Mouse (Mus musculus) T-helper 1 cell (primary cell): ENCODE measurements at regions not wholly inside any gene's neighbourhood (a gene's known extent, or its start where the extent isn't known, plus 50 kb on each side); places are given as distances from the start of the nearest gene placed in this dataset.
"Not testable (repeated sequence)": the region's sequence is repeated elsewhere in the genome, so short reads cannot be mapped to it uniquely, and the experiment has no call there.

Source experiments
- in situ Hi-C: fragments of 300-600 bp; cut with MboI, MseI; formaldehyde crosslinking; loops from one replicate; pipeline ENCODE4 v1.15.1; 2025; ENCODE audit warnings: high pct_unique_total_duplicates

DNA sequence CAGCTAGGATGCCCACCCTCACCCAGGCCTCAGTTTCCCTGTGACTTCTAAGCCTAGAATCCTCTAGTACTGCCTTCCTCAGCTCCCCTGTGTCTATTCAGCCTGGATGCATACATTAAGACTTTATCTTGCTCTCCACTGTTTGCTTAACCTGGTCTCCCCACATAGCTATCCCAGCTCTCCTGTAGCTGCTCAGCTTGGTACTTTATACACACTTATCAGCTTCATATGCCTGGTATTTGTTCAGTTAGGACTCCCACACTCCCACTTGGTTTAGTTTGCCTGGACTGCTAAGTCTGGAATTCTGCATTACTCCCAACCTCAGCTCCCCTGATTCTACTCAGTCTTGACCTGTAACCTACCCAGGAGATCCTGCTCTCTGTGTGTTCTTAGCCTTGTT is 147.7 kb downstream of the Tmem121 start:
- in situ Hi-C loops = no loop called here

DNA sequence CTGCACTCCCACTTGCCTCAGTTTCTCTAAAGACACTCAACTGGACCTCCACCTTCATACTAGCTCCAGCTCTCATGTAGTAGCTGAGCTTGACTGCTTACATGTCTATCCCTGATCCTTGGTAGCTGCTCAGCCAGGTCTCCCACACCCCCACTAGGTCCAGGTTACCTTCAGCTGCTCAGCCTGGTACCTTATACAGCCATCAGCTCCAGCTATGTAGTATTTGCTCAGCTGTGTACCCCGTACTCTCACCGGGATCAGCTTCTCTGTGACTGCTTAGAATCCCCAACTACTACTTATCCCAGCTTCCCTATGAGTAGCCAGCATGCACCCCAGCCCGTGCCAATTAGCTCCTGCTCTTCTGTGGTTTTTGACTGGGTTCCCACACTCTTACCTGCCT is 148.1 kb downstream of the Tmem121 start:
- in situ Hi-C loops = not testable (repeated sequence)

DNA sequence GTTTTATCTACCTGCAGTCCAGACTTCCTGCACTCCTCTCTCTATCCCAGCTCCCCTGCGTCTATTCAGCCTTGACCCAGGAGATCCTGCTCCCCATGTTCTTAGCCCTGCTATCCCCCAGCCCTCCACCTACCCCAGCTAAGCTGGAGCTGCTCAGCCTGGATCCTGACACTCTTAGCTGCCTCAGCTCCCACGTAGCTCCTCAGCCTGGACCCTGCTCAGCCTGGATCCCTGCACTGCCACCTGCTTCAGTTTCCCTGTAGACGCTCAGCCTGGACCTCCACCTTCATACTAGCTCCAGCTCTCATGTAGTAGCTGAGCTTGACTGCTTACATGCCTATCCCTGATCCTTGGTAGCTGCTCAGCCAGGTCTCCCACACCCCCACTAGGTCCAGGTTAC is 151.5 kb downstream of the Tmem121 start:
- in situ Hi-C loops = no loop called here

DNA sequence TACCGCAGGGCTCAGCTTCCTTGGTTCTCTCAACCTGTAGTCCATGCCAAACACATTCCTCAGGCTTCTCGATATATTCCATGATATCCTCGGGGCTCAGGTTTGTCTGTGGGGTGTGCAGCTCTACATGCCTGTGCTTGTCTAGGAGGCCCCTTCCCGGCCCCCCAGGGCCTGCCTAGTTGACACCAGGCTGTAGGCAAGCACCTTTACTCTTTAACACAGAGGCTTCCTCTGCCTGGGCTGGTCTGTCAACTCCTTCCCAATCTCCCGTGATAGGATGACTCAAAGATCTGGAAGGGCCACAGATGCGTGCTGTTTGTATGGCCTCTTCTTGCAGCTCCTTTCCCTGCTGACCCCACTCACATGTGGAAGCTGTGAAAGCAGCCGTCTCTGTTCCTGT is 150.4 kb upstream of the Adam6b start:
- in situ Hi-C loops = no loop called here

DNA sequence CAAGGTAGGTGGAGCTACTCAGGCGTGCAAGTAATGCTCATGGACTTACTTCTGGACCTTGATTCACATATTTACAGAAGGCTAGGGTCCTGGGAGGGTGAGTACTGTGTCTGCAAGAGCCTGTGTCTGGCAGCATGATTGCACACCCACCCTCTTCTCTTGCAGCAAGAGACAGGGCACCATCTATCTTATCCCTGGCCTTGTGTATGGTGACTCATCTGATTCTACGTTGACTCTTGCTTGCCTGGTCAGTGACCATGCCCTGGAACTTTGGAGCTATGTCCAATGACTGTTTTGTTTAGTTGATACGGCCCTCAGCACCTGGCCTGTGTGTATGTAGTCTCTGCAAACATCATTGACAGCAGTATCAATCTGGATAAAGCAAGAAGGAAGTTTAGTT is 148.3 kb upstream of the Adam6b start:
- in situ Hi-C loops = no loop called here

DNA sequence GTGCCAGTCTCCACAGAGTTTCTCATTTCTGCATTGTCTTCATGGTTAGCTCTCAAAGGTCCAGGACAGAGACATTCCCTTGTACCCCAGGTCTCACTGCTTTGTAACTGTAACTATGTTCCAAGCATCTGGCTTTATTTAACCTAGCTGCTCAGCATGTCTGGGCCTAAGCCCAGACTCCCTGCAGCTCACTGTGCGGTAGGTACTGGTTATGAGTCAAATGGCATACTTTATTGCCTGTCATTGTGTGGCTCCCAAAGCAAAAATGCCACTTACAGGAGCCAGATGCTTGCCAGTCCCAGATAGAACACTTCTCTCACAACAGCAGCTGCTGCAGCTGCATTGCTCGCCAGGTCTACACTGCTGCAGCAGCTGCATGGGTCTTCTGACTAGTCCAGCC is 134.2 kb upstream of the Adam6b start:
- in situ Hi-C loops = no loop called here

DNA sequence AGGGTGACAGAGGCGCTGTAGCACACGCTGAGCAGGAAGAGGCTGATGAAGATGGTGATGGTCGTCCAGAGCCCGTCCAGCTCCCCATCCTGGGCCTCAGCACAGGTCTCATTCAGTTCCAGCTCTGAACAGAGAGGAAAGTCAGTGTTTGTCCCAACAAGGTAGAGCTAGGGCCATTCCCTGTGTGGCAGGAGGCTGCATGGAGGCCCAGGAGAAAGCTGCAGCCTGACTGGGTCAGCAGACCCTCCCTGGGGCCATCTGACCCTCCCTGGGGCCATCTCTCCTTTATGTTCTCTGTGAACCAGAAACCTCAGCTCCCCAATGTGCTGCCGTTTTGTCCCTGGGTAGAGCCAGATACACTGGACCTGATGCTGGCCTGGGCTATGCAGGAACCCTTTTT is 131.2 kb upstream of the Adam6b start:
- in situ Hi-C loops = no loop called here

DNA sequence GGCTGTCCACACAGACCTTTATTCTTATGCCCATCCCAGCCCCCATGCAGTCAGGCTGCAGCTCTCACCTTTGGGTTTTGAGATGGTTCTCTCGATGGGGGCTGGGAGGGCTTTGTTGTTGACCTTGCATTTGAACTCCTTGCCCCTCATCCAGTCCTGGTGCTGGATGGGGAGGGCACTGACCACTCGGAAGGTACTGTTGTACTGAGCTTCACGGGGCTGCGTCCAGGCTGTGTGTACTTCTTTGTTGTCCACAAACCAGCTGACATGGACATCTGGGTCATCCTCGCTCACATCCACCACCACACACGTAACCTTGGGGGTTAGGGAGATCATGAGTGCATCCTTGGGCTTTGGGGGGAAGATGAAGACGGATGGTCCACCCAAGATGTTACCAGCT is 129.3 kb upstream of the Adam6b start:
- in situ Hi-C loops = no loop called here

DNA sequence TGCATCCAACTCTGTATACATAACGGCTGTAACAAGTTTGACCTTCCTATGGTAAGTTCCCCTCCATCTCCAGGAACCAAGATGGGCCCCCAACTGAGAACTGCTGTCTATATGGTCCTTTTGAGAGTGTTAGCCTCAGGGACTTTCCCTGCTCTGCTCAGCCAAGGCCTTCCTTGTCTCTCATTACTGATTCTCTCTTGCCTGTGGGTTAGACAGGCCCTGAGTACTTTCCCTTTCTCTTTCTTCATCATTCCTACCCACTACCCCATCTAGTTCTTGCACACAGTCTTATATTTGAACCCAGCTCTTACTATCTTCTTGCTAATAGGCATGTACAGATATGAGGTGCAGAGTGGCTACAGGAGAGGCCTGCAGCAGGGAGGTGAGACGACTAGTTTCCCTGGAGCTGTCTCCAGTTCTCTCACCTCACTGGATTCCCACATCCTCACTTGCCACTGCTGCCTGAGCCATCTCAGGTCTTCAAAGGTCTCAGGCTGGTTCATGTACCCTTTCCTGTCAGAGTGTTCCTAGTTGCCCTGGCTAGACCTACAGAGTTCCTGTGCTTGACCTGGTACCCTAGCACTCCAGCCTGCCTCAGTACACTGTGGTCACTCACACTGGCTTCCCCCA is 126.8 kb upstream of the Adam6b start:
- in situ Hi-C loops = no loop called here

DNA sequence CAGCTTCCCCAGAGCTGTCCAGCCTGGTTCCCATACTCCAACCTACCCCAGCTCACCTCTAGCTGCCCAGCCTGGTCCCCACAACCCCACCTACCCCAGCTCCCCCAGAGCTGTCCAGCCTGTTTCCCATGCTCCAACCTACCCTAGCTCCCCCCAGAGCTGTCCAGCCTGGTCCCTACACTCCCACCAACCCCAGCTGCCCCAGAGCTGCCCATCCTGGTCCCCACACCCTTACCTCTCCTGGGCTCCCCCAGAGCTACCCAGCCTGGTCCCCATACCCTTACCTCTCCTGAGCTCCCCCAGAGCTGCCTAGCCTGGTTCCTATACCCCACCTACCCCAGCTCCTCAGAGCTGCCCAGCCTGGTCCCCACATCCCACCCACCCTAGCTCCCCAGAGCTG is 125.3 kb upstream of the Adam6b start:
- in situ Hi-C loops = no loop called here

DNA sequence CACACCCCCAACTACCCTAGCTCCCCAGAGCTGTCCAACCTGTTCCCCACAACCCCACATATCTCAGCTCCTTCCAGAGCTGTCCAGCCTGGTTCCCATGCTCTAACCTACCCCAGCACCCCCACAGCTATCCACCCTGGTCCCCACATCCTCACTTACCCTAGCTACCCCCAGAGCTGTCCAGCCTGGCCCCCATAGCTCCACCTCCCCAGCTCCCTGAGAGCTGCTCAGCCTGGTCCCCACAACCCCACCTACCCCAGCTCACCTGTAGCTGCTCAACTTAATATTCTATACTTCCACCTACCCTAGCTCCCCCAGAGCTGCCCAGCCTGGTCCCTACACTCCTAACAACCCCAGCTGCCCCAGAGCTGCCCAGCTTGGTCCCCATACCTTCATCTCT is 124.9 kb upstream of the Adam6b start:
- in situ Hi-C loops = no loop called here

DNA sequence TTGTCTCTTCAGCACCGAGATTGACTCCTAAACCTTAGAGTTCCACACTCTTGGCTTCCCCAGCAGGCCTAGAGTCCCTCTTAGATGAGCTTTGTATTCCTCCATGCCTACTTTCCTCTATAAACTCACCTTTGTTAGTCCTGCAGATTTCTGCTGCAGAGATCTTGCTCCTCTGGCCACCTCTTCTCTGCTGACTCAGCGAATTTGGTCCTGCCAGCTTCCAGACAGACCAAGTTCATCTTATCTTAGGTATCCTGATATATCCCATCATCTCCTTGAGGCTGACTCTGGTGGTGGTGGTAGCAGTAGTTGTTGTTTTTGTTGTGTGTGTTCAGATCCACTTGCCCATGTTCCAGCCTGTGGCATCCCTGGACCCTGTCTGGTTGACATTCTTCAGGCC is 123.5 kb upstream of the Adam6b start:
- in situ Hi-C loops = no loop called here

DNA sequence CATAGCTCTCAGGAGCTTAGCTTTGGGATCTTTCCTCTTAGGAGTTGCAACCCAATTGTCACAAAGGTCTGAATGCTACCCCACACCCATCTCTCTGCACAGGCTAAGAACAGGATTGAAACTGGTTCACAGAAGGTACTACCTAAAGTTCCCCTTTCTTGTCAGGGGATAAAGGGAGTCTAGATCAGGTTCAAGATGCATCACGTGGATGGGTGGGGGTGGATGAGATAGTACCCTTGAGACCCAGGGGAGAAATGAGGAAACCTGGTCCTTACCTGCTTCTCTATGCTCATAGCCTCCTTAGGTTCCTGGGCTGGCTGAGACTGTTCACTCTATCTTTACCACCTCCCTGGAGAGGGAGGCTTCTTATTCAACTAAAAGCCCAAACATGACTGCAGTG is 122.9 kb upstream of the Adam6b start:
- in situ Hi-C loops = no loop called here

DNA sequence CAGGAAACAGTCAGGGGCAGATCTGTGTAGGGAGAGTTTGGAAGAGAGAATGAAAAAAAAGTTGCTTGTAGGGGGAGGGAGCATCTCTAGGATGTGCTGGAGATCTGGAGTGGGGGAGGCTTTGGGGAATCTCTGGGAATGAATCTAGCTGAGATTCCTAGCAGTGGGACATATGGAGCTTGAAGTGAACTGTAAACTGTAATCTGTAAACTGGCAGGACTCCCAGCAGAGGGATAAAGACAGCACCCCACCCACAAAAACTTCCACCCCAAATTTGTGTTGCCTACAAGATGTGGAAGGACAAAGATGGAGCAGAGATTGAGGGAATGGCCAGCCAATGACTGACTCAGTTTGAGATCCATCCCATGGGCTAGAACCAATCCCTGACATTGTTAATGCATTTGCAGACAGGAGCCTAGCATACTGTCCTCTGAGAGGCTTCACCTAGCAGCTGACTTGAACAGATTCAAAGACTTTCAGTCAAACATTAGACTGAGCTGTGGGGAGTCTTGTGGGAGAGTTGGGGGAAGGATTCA is 87.7 kb upstream of the Adam6b start:
- in situ Hi-C loops = no loop called here

DNA sequence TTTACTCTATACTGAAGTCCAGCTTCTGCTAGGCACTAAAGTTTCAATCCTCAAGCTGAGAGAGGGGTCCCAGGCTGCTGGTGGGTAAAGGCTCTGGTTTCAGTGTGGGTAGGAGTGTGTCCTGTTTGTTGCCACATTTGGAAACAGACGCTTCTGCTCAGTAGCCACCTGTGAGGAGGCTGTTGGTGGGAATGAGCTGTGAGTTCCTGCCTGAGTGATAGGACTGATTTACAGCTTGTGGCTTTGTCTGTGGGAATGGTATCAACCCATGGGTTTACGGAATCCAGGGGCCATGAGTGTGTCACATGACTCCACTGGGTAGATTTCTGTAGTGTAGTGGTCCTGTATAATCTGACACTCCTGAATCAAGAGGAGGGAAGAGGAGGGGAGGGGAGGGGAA is 86.5 kb upstream of the Adam6b start:
- in situ Hi-C loops = no loop called here

DNA sequence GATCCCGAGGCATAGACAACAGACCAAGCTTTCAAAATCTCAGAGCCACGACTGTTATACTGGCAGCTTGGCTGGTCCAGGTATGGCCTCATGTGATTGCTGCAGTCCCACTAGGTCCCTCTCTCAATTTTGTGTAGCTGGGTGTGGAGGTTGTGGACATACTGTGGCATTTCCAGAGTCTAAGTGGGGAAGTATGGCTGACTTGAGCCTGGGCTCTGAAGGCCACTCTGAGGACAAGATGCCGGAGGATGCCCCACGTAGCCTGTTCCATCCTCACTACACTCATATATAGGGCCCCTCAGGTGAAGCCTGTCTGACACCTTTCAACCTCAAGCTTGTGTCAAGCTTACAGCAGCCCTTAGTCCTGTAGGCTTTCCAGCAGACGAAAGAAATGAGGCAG is 78.2 kb upstream of the Adam6b start:
- in situ Hi-C loops = no loop called here

DNA sequence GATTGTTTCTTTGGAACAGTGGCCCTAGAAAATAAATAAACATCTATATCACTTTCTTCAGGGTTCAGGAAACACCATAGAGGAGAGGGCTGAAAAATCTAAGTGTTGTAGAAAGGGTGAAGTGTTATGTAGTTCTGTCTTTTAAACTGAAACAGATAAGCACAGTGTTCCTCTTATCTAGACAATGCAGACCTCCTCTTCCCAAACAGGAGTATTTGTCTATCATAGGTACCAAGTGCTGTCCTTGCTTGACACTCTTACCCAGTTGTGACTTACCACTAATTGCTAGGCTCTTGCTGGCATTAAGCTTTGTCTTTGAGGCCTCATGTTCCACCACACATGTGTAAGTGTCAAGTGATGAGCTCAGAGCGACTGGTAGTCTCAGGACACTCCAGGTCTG is 75.3 kb upstream of the Adam6b start:
- in situ Hi-C loops = no loop called here

DNA sequence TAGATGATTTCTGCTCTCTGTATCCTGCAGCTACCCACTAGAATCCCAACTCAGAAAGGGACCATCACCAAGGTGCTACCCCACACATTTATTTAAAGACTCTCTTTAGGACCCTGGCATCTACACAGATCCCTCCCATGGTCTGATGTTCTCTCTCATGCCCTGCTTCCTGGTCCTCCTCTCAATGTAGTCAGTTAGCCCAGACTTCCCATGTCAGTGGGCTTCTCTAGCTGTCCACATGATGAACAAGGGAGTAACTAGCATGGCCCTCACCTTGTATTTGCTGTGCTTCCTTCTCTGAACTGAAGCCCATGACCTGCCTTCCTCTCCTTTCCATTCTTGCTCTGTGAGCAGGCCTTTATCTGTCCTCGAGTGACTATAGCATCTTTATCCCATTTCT is 71.8 kb upstream of the Adam6b start:
- in situ Hi-C loops = no loop called here

DNA sequence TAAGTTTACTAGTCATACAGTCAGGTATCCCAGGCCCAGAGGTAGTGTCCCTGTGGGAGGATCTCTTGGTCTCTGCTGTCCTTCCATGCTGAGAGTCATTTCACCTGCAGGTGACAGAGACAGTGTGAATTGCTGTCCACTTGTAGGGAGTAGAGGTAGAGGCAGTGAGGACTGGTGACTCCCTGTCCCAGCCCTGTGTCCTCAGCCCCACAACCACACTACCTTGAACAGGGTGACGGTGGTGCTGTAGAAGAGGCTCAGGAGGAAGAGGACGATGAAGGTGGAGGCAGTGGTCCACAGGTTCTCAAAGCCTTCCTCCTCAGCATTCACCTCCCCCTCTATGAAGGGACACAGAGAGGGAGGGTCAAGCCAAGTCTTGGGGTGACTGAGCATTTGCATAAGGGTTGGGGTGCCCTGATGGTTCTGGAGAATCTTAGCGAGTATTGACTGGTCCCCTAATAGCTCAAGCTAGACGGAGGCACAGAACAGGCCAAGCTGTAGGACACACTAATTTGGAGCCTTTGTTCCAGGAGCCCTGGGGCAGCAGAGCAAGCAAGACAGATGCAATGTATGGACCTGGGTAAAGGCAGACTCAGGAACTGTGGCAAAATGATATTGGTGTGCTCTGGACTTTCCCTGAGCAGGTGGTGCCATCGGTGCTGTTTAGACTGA is 70.4 kb upstream of the Adam6b start:
- in situ Hi-C loops = no loop called here

DNA sequence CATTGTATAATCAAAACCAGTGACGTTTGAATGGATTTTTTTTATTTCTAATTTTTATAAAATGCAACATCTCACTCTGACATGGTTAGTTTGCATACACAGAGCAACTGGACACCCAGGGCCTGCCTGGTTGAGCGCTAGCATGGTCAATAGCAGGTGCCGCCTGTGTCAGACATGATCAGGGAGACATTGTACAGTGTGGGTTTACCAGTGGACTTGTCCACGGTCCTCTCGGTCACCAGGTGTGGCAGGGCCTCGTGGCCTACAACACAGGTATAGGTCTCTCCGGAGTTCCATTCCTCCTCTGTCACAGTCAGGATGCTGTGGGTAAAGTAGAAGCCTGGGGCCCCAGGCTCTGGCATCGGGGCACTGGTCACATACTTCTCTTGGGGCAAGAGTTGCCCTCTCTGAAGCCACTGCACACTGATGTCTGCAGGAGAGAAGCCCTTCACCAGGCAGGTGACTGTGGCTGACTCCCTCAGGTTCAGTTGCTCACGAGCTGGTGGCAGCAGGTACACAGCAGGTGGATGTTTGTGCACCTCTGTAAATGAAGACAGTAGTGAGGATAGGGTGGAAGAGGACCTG is 68.5 kb upstream of the Adam6b start:
- in situ Hi-C loops = loop anchor here (5.0 kb wide), 1 partner anchor 199 kb away; no protein-coding TSS in a partner anchor

DNA sequence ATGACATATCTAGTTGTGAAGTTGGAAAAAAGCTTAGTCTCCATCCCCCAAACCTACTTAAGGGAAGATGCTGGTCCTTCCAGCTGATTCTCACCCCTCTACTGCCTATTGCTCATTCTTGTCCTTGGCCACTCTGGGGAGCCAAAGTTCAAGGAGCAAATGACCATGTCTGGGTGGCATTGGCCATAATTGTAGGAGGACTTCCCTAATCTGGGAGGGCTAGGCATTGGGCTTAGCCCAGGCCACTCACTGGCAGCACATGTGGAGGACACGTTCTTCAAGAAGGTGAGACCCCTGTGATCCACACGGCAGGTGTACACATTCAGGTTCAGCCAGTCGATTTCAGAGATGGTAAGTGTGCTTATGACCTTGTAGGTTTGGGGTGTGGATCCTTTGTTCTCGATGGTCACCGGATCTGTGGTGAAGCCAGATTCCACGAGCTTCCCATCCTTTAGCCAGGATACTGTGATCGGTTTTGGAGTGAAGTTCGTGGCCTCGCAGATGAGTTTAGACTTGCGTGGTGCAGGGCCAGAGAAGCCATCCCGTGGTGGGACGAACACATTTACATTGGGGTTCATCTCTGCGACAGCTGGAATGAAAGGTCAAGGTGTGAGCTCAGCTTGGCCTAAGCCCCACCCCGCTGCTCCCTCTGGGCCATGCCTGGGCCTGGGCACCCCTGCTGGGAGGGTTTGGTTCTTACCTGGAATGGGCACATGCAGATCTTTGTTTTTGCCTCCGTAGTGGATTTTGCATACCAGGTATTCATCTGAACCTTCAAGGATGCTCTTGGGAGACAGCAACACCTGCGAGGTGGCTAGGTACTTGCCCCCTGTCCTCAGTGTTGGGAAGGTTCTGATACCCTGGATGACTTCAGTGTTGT is 67.4 kb upstream of the Adam6b start:
- in situ Hi-C loops = loop anchor here (5.0 kb wide), 1 partner anchor 200 kb away; no protein-coding TSS in a partner anchor

DNA sequence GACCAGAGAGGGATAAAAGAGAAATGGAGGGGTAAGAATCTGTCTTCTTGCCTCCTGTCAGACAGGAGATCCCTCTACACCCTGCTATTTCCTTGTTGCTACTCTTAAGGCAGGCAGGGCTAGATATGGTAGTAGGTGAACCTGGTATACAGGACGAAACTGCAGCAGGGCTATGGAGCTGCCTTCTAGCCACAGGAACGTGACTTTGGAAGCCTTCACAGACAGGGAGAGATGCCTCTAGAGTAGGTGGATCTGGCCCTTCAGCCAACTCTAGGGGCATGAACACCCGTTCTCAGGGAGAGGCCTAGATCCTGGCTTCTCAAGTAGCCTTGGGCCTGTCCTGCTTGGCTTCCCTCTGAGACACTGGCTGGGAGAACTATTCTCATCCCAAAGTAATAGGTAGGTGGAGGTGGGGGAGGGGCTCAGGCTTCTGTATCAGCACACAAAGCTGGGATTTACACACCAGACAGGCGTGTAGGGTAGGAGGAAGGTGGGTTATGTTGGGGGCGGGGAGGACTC is 66.5 kb upstream of the Adam6b start:
- in situ Hi-C loops = loop anchor here (5.0 kb wide), 1 partner anchor 200 kb away; no protein-coding TSS in a partner anchor
